Mouse (Mus musculus): ENCODE data around the gene Mak.

DNA sequence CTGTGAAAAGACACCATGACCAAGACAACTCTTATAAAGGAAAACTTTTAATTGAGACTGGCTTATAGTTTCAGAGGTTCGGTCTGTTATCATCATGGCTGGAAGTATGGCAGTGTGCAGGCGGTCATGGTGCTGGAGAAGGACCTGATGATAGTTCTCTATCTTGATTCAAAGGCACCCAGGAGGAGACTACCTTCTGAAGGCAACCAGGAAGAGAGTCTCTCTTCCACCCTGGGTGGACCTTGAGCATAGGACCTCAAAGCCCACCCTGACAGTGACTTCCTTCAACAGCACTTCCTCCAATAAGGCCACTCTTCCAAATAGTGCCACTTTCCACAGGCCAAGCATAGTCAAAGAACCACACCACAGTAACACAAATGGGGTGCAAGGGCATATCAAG, 20.5 kb upstream of the Mak start:
- no peak for TF ChIP-seq CTCF (IDR thresholded peaks at IDR 0.05; ENCODE audit: control insufficient read depth, insufficient read depth, insufficient replicate concordance, low read depth, low read length)
- TF ChIP-seq POLR2A (IDR thresholded peaks at IDR 0.05; ENCODE audit: control insufficient read depth, low read depth, low read length) = no peak
